Mouse (Mus musculus) heart, adult 2 months (tissue): Measurements from ENCODE around the gene Tmem53.

Experiments used
- CTCF ChIP-seq: fragments of 200-600 bp; IDR thresholded peaks from 2 replicates; pipeline ENCODE4 v1.8.1; 2022; ENCODE audit warnings: antibody characterized with exemption, mild to moderate bottlenecking, moderate library complexity
- POLR2A ChIP-seq: fragments of 200-500 bp; IDR thresholded peaks from 2 replicates; pipeline ENCODE4 v1.6.1; 2011; ENCODE audit warnings: mild to moderate bottlenecking, low read depth, low read length, control low read depth; ENCODE audit not compliant: insufficient read depth

- peak; percentile 75 for TF ChIP-seq CTCF
- peak; percentile 61; the same call in 1 of the 2 replicates for TF ChIP-seq POLR2A
Measured at GRCm38 (mm10) chr4:117202046-117202991, 49.4 kb upstream of the Tmem53 start.
